Mouse (Mus musculus) forebrain, embryonic 12.5 days (tissue): Measurements from ENCODE around the gene Eif4e1b. TPM values are rescaled to one million over a fixed set of nuclear protein-coding genes. Genes with fewer than 3 reads are reported as not detected.
A peak's percentile ranks its signal among the peaks of the same experiment; 100 is the strongest.

ENCODE experiments used
- ATAC-seq: fragments of 200-750 bp; cut with Nextera tagmentation; 2 replicates; pipeline ENCODE4 v1.8.0; 2017; ENCODE audit warnings: moderate TSS enrichment; ENCODE audit not compliant: low FRiP score
- H3K27ac ChIP-seq: fragments of 300-500 bp; sonication (generic); 2 replicates; pipeline ENCODE4 v1.5.1; 2016; ENCODE audit warnings: mild to moderate bottlenecking
- H3K27me3 ChIP-seq: fragments of 300-500 bp; sonication (generic); 2 replicates; pipeline ENCODE4 v1.6.1; 2016; ENCODE audit warnings: mild to moderate bottlenecking
- H3K36me3 ChIP-seq: fragments of 300-500 bp; sonication (generic); replicated peaks from 2 replicates; pipeline ENCODE4 v1.6.1; 2016; ENCODE audit warnings: mild to moderate bottlenecking
- H3K4me1 ChIP-seq: fragments of 300-500 bp; sonication (generic); 2 replicates; pipeline ENCODE4 v1.6.1; 2016
- H3K4me2 ChIP-seq: fragments of 300-500 bp; sonication (generic); 2 replicates; pipeline ENCODE4 v1.6.1; 2016; ENCODE audit warnings: mild to moderate bottlenecking, moderate library complexity
- H3K4me3 ChIP-seq: fragments of 300-500 bp; sonication (generic); replicated peaks from 2 replicates; pipeline ENCODE4 v1.5.1; 2016; ENCODE audit warnings: mild to moderate bottlenecking
- H3K9ac ChIP-seq: fragments of 300-500 bp; sonication (generic); 2 replicates; pipeline ENCODE4 v1.6.1; 2016; ENCODE audit warnings: mild to moderate bottlenecking
- H3K9me3 ChIP-seq: fragments of 300-500 bp; sonication (generic); 2 replicates; pipeline ENCODE4 v1.6.1; 2016
- WGBS: fragments of 180-500 bp; shearing (Covaris S2); methylation state at CpG from one replicate; pipeline ENCODE4 v1.1.7; 2016; 5-methylcytosine and 5-hydroxymethylcytosine counted together
- polyA plus RNA-seq: library from polyadenylated mRNA; unstranded; fragments of >200 nt; fragmentation: Nextera tagmentation; extraction: Ambion mirVana; gene quantifications from 2 replicates; pipeline ENCODE4 v1.2.1, GENCODE M21; 2016

Gene Eif4e1b
- polyA plus RNA-seq, 1 experiment from 2014 or later = not detected

DNA sequence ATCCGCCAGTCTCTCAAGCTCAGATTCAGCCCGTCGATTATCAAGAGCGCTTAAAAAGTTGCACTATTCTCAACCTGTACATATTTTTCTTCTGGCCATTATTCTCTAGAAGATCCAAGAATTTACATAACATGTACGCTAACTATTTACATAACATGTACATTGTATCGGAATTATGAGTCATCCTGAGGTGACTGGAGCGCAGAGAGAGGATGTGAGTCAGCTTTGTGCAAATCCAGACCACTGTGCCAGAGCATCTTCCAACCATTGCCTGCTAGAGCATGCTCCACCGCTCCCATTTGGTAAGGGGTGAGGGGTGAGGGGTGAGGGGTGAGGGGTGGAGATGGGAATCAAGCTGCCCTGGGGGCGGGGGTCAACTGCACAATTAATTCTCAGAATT, 29.6 kb downstream of the Eif4e1b start:
- no peaks in the 10 kb centered on the region for H3K9me3 ChIP-seq
- peaks cover 3% of the 10 kb centered on the region; the same call in 1 of the 2 replicates for H3K27me3 ChIP-seq
- H3K4me2 ChIP-seq = no peak overlapping the region
- no peak overlapping the region for H3K4me3 ChIP-seq
- no peak overlapping the region for H3K27ac ChIP-seq
- H3K36me3 ChIP-seq = no peaks in the 10 kb centered on the region
- no peak overlapping the region for H3K9ac ChIP-seq
- WGBS = 93% methylated on average over 9 of the region's 9 CpGs
- H3K4me1 ChIP-seq = peaks cover 4% of the 10 kb centered on the region
- no peak for ATAC-seq

DNA sequence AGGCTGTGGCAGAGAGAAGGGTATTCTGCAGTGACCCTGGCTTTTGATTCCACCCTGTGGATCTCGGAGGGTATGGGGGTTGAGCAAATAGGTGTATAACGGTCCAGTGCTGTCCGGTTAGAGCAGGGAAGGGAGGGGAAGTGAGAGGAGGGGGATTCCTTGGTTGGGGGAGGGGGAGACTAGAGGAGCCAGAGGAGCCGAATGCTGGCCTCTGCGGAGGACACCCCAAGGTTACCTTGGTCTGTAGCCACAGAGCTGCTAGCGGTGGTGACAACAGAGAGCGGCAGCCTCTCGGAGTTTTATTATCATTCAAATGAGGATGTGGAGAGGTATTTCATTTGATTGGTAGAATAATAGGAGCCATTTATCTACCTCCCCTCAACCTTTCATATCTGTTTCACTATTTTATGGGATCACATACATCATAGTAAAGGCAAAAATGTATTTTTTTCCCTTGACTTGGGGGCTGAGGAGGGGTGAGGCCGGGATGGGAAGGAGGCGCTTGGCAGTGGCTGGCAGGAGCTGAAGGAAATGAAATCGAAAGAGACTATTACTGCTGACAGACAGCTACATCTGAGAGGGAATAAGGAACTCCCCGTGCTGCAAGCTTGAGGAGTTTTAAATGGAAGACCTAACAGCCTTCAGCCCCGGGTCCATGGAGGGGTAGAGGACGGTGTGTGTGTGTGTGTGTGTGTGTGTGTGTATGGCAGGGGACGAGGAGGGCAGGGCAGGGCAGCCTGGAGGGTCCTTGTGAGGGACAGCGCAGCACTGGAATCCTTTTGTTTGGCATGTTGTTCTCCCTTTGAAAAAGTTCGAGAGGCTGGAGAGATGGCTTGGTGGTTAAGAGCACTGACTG, 34.8 kb downstream of the Eif4e1b start:
- 15% methylated on average over 17 of the region's 17 CpGs for WGBS
- Histone ChIP-seq H3K4me3 (no peak overlapping the region), H3K36me3 (no peaks in the 10 kb centered on the region), H3K4me1 (peaks cover 11% of the 10 kb centered on the region), H3K4me2 (peak overlapping the region; percentile 27), H3K27ac (peak overlapping the region; percentile 42; the same call in 1 of the 2 replicates), H3K9ac (no peak overlapping the region), H3K27me3 (peaks cover 12% of the 10 kb centered on the region; the same call in 1 of the 2 replicates), H3K9me3 (no peaks in the 10 kb centered on the region)
- ATAC-seq = peak; percentile 60; the same call in 1 of the 2 replicates

DNA sequence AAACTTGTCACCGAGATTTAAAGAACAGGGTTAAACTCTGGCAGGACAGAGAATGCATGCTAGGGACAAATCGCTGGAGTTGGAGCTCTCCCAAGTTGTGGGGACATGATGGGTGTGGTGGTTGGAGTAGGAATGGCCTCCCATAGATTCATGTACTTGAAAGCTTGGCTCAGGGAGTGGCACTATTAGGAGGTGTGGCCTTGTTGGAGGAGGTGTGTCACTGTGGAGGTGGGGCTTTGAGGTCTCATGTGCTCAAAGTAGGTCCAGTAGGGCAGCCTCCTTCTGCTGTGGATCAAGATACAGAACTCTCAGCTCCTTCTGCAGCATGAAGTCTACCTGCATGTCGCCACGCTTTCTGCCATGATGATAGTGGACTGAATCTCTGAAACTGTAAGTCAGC, 37.3 kb downstream of the Eif4e1b start:
- ATAC-seq = no peak
- WGBS = 85% methylated on average over 4 of the region's 4 CpGs
- no peak overlapping the region for H3K27ac ChIP-seq
- no peak overlapping the region for H3K4me2 ChIP-seq
- 0 out of 2 replicates have a peak, but pooled peaks cover 13% of the 10 kb centered on the region for H3K27me3 ChIP-seq
- no peaks in the 10 kb centered on the region for H3K36me3 ChIP-seq
- H3K4me1 ChIP-seq = peaks cover 24% of the 10 kb centered on the region
- no peak overlapping the region for H3K9ac ChIP-seq
- H3K4me3 ChIP-seq = no peak overlapping the region
- no peaks in the 10 kb centered on the region for H3K9me3 ChIP-seq

DNA sequence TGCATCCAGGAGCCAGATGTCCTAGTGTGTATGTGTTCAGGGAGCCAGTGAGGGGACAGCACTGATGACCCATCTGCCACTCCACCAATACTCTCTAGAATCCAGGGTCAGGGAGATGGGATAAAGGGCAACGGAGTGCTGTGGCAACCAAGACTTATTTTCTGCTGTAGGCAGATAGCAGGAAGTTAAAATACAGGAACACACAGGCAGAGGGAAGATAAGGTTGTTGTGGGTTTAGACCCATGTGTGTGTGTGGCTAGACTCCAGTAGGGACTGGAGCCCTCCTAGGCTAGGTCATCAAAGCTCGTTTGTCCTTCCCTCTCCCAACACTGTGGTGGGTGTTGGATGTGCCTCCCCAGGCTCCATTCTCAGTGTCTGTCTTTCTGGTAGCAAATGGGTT, 38.1 kb downstream of the Eif4e1b start:
- Histone ChIP-seq H3K4me3 (no peak overlapping the region), H3K9me3 (no peaks in the 10 kb centered on the region), H3K27ac (no peak overlapping the region), H3K4me1 (peaks cover 24% of the 10 kb centered on the region), H3K27me3 (0 out of 2 replicates have a peak, but pooled peaks cover 13% of the 10 kb centered on the region), H3K36me3 (no peaks in the 10 kb centered on the region), H3K9ac (no peak overlapping the region), H3K4me2 (no peak overlapping the region)
- ATAC-seq = no peak
- 84% methylated on average over 2 of the region's 2 CpGs for WGBS

DNA sequence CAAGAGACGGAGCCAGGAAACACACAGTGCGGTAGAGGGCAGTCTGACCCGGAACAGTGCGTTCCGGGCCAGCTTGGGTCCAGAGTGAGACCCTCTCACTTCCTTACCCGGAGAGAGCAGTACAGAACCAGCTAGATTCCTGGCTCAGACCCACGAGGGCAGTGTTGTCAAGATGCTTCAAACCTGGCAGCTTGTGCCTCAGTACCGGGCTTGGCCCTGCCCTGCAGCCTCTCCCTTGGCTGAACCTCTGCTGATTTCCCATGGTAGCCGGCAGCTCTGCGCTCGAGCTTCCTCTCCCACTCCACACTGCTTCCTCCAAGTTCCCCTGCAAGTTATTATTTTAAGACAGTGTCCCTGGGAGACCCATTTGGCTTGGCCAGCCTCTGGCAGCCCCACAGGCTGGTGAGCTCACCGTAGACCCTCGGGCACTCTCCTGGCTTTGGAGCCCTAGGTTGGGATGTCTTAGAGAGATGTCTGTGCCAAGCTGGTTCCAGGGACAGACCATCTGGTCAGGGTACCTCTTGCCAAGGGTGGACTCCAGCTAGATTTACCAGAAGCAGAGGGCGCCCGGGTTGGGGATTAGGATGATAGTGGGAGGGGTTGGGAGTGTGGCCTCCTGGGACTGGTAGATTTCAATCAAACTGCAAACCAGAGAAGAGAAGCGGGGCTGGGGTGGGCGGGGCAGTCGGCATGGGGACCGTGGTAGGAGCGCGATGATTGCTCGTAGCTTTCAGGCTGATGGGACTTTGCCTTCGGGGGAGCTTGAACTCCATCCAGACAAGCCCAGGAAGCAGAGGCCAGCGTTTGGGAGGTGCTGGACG, 40.5 kb downstream of the Eif4e1b start:
- ATAC-seq = no peak
- Histone ChIP-seq H3K4me1 (peaks cover 16% of the 10 kb centered on the region), H3K36me3 (no peaks in the 10 kb centered on the region), H3K9me3 (no peaks in the 10 kb centered on the region), H3K27me3 (0 out of 2 replicates have a peak, but pooled peaks cover 13% of the 10 kb centered on the region), H3K4me3 (0 out of 2 replicates have a peak overlapping the region, but pooled peaks have one; percentile 4), H3K27ac (0 out of 2 replicates have a peak overlapping the region, but pooled peaks have one; percentile 4), H3K4me2 (peak overlapping the region; percentile 40), H3K9ac (no peak overlapping the region)
- WGBS = 21% methylated on average over 25 of the region's 25 CpGs

DNA sequence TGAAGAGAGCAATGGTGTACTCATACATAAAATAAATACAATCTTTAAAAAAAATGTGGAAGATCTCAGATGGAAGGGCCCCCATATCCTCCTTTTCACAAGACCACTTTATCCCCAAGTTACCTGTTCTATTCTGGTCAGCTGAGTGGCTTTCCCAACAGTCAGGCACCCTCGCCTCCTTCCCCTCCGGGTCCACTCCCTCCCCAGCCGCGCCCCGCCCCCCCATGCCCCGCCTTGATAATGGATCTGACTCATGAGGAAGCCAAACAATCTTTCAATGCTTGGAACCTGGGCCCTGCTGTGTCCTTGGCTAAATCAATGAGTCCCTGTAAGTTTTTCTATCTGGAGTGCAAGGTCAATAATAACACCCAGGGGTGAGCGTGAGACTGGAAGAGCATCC, 44.2 kb downstream of the Eif4e1b start:
- H3K4me1 ChIP-seq = peaks cover 20% of the 10 kb centered on the region
- 0 out of 2 replicates have a peak, but pooled peaks cover 3% of the 10 kb centered on the region for H3K27me3 ChIP-seq
- 65% methylated on average over 7 of the region's 7 CpGs for WGBS
- no peak for ATAC-seq
- H3K4me3 ChIP-seq = no peak overlapping the region
- no peaks in the 10 kb centered on the region for H3K9me3 ChIP-seq
- H3K4me2 ChIP-seq = no peak overlapping the region
- H3K27ac ChIP-seq = no peak overlapping the region
- H3K36me3 ChIP-seq = no peaks in the 10 kb centered on the region
- H3K9ac ChIP-seq = no peak overlapping the region

DNA sequence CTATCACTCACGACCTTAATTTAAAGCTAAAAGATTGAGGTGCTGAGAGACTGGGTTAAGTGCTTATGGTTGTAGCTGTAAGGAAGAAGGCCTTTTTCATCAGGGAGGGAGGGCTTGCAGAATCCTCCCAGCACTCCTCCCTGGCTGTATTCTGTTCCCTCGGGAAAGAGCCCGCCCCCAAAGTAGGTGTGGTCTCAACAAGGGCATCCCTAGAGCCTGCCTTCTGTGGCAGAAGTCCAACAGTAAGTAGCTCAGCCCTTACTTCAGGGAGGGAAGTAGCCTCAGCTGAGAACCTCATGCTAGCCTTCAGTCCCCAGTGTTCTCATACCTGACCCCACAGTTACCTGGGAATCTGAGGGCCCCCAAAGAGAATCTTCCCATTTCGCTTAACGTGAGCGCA, 44.7 kb downstream of the Eif4e1b start:
- no peaks in the 10 kb centered on the region for H3K9me3 ChIP-seq
- H3K27ac ChIP-seq = no peak overlapping the region
- ATAC-seq = no peak
- H3K4me1 ChIP-seq = peaks cover 20% of the 10 kb centered on the region
- 62% methylated on average over 6 of the region's 6 CpGs for WGBS
- H3K36me3 ChIP-seq = no peaks in the 10 kb centered on the region
- no peak overlapping the region for H3K4me2 ChIP-seq
- no peak overlapping the region for H3K9ac ChIP-seq
- 0 out of 2 replicates have a peak, but pooled peaks cover 3% of the 10 kb centered on the region for H3K27me3 ChIP-seq
- no peak overlapping the region for H3K4me3 ChIP-seq

DNA sequence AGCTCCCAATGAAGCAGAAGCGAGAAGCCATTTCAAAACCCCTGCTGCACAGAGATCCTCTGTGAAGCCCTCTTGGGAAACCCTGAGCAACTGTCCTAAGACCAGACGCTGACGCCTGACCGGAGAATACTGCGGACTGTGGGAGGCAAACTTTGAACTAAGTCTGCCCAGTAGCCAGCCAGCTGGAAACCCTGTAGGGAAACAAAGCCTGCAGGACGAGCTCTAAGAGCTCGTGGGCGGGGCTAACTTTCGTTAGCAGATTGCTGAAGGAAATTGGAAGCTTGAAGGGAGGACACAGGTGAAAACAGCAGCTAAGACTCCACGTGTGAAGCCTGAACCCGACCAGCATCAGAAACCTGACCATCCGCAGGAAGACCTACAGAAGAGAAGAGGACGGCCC, 45.7 kb downstream of the Eif4e1b start:
- Histone ChIP-seq H3K4me2 (peak overlapping the region; percentile 38), H3K9ac (no peak overlapping the region), H3K36me3 (no peaks in the 10 kb centered on the region), H3K27me3 (0 out of 2 replicates have a peak, but pooled peaks cover 3% of the 10 kb centered on the region), H3K9me3 (no peaks in the 10 kb centered on the region), H3K4me1 (peaks cover 13% of the 10 kb centered on the region), H3K4me3 (no peak overlapping the region), H3K27ac (no peak overlapping the region)
- ATAC-seq = no peak
- WGBS = 2% methylated on average over 13 of the region's 13 CpGs

DNA sequence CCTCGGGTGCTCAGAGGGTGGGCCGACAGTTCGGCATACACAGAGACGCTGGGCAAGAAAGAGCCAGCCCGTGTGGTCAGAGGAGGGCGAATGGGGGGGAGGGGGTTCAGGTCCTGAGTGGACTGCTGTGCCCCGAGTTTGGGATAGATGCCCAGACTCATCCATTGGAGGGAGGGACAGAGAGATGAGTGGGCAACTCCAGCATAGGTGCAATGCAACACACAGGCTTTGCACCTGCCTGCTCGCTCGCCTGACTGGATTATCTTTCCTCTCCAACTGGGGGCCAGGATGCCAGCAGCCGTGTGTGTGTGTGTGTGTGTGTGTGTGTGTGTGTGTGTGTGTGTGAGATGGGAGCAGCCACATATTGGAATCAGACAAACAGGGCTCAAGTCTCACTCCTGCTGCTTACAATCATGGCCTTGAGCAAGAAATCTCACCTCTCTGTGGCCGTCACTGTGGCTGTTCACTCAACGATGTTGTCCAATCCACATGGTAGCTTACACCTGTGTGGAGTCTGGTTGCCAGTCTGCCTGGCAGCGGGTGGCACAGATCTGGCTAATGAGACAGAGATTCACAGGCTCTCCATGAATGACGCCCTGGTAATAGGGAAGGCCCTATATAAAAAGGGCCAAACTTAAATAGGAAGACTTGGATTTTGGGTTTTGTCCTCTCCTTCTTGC, 52.7 kb downstream of the Eif4e1b start:
- WGBS = 79% methylated on average over 14 of the region's 14 CpGs
- H3K9me3 ChIP-seq = 0 out of 2 replicates have a peak, but pooled peaks cover 1% of the 10 kb centered on the region
- H3K9ac ChIP-seq = no peak overlapping the region
- H3K27me3 ChIP-seq = 0 out of 2 replicates have a peak, but pooled peaks cover 3% of the 10 kb centered on the region
- H3K4me3 ChIP-seq = no peak overlapping the region
- ATAC-seq = no peak
- H3K4me1 ChIP-seq = peaks cover 14% of the 10 kb centered on the region
- no peak overlapping the region for H3K4me2 ChIP-seq
- H3K27ac ChIP-seq = no peak overlapping the region
- H3K36me3 ChIP-seq = no peaks in the 10 kb centered on the region

DNA sequence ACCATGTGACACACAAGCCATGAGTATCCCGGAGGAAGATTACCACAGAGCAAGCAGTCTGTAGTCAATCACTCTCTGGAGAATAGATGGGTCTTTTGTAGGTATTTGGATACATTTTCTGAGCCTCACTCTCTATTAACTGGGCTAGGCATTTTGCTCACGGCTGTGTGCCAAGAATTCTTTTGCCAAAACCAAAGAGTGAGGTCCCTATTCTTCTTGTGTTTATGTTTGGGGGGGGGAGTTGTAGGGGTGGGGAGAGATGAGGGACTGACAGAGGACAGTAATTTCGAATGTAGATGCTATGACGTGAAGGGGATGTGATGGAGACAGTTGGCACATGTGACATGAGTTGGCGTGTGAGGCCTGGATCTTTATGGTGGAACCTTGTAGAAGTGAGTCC, 53.3 kb downstream of the Eif4e1b start:
- H3K27ac ChIP-seq = 0 out of 2 replicates have a peak overlapping the region, but pooled peaks have one; percentile 2

DNA sequence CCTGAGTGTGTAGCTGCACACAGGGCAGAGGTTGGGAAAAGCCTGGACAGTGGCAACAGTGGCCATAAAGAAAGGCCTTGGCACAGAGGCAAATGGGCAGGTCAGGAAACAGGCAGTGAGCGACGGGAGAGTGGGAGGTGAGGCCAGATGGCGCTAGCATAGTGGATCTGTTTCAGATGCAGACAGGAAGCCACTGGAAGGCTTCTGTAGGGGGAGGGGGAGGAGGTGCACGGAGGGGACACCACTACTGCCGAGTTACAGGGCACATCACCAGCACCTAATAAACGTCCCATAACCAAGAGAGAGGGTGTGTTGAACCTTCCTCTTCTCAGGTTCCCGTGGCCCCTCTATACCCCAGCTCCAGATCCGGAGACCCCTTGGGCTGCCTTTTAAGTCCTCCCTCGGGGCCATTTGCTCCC, 53.7 kb downstream of the Eif4e1b start:
- no peak overlapping the region for H3K9ac ChIP-seq
- H3K36me3 ChIP-seq = no peaks in the 10 kb centered on the region
- H3K27me3 ChIP-seq = 0 out of 2 replicates have a peak, but pooled peaks cover 3% of the 10 kb centered on the region
- H3K9me3 ChIP-seq = 0 out of 2 replicates have a peak, but pooled peaks cover 7% of the 10 kb centered on the region
- WGBS = 17% methylated on average over 9 of the region's 9 CpGs
- H3K4me2 ChIP-seq = no peak overlapping the region
- no peak for ATAC-seq
- peaks cover 14% of the 10 kb centered on the region for H3K4me1 ChIP-seq
- no peak overlapping the region for H3K4me3 ChIP-seq
- 0 out of 2 replicates have a peak overlapping the region, but pooled peaks have one; percentile 2 for H3K27ac ChIP-seq

More for the DNA sequence above, 53.3 kb downstream of the Eif4e1b start:
- 75% methylated on average over 5 of the region's 5 CpGs for WGBS
- Histone ChIP-seq H3K4me2 (no peak overlapping the region), H3K36me3 (no peaks in the 10 kb centered on the region), H3K4me3 (no peak overlapping the region), H3K9ac (no peak overlapping the region), H3K4me1 (peaks cover 14% of the 10 kb centered on the region), H3K9me3 (0 out of 2 replicates have a peak, but pooled peaks cover 7% of the 10 kb centered on the region), H3K27me3 (0 out of 2 replicates have a peak, but pooled peaks cover 3% of the 10 kb centered on the region)
- no peak for ATAC-seq
